Mouse (Mus musculus): Measurements from ENCODE around the gene Olfr598.

DNA sequence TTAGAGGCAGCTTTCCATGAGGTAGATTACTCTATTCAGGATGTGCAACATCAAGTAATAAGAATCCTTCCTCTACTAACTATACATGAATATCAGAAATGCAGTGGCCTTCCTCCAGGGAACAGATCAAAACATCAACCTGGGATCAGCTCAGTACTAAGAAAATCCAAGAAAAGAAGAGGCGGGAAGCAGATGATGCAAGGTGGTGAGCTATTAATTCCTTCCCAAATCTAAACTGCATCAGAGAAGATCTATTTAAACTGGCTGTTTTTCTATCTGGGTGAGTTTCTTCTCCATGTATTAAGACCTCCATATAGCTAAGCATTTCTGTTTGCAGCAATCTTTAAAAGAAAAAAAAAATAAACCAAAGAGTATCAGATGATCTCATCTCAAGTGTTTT lies 12.2 kb downstream of the Olfr598 start, which contains the start of gene Olfr599:
- TF ChIP-seq CTCF (IDR thresholded peaks at IDR 0.05; ENCODE audit: low read depth, low read length) (no peak), POLR2A (IDR thresholded peaks at IDR 0.05; ENCODE audit: borderline replicate concordance, low read depth, low read length) (no peak)
